12 mouse cellular contexts compared by ENCODE assay signal in the genomic region with DNA sequence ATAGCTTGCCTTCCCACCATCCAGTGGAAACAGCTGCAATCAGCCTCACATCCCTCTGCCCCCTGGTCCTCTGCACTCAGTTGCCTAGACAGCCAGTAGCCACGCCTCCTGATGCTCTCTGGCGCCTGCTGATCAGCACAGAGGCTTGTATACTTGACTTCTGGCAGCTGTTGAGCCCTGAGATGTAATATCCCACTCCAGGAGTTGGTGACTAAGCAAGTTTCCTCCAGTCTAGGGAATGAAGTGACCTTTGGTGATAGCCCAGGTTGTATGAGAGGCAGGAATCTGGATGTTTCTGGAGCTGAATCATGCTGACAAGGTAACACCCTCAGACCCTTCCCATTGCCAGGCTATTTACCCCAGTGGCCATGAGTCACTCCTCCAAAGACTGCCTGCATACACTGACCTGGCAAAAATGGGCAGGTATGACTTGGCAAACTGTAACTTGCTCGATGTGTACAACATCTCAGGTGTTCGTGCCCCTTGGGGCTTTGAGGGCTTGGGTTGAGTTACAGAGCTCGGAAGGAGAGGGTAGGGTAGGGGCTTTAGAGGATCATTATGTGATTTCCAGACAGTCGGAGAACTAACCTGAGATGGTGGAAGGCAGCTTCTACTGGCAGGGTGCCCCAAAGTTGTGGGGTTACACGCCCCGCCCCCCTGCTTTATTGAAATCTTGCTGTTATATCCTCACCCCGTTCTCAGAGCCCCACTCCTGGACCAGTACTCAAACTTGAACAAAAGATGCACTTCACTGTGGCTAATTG. TPM values are rescaled to one million over a fixed set of nuclear protein-coding genes. Genes with fewer than 3 reads are reported as not detected.
DNase-seq lines count a peak whose midpoint lies in the region; ATAC-seq and TF ChIP-seq lines count a peak whose summit lies in the region.
"Had no signal": no experiment of that assay in that cellular context is flagged by ENCODE, and none has a peak within 500 bp of the region (broad histone marks: within the 10 kb centered on the region; RNA-seq: fewer than 3 reads in every experiment).

No protein-coding gene starts in this region.

- no peak for TF ChIP-seq CTCF in hindbrain, postnatal 0 days (IDR thresholded peaks at IDR 0.05; ENCODE audit: low read depth)

- H3K36me3 ChIP-seq in hindbrain, embryonic 11.5 days (ENCODE audit: control insufficient read depth, insufficient read depth, low read length) = no peaks in the 10 kb centered on the region
- H3K36me3 ChIP-seq in hindbrain, postnatal 0 days (ENCODE audit: insufficient read depth, low read length) = no peaks in the 10 kb centered on the region
- H3K36me3 ChIP-seq in embryonic facial prominence, embryonic 13.5 days = no peaks in the 10 kb centered on the region
- H3K36me3 ChIP-seq in limb, embryonic 14.5 days (ENCODE audit: control insufficient read depth, insufficient read depth, low read length) = no peaks in the 10 kb centered on the region
- H3K36me3 ChIP-seq: heart, embryonic 10.5 days; hindbrain, embryonic 15.5 days; lung, embryonic 15.5 days had no signal

- H3K27ac ChIP-seq in hindbrain, embryonic 11.5 days (ENCODE audit: low read depth, low read length) = no peak overlapping the region
- no peak overlapping the region for H3K27ac ChIP-seq in hindbrain, postnatal 0 days
- H3K27ac ChIP-seq in embryonic facial prominence, embryonic 13.5 days = no peak overlapping the region
- H3K27ac ChIP-seq in limb, embryonic 14.5 days (replicated peaks; ENCODE audit: low read depth, low read length) = no peak overlapping the region
- H3K27ac ChIP-seq: heart, embryonic 10.5 days; hindbrain, embryonic 15.5 days; lung, embryonic 15.5 days had no signal

- H3K4me2 ChIP-seq in hindbrain, embryonic 11.5 days (replicated peaks; ENCODE audit: low read depth, low read length) = no peak overlapping the region
- no peak overlapping the region for H3K4me2 ChIP-seq in hindbrain, postnatal 0 days (ENCODE audit: low read depth, low read length)
- H3K4me2 ChIP-seq in embryonic facial prominence, embryonic 13.5 days = no peak overlapping the region
- H3K4me2 ChIP-seq in limb, embryonic 14.5 days (replicated peaks; ENCODE audit: low read depth, low read length, severe bottlenecking) = no peak overlapping the region
- H3K4me2 ChIP-seq: hindbrain, embryonic 15.5 days; lung, embryonic 15.5 days had no signal

- H3K9ac ChIP-seq in hindbrain, embryonic 11.5 days (ENCODE audit: low read depth, low read length) = no peak overlapping the region
- no peak overlapping the region for H3K9ac ChIP-seq in hindbrain, postnatal 0 days (replicated peaks; ENCODE audit: low read length)
- no peak overlapping the region for H3K9ac ChIP-seq in embryonic facial prominence, embryonic 13.5 days
- no peak overlapping the region for H3K9ac ChIP-seq in limb, embryonic 14.5 days (ENCODE audit: low read depth, low read length, severe bottlenecking)
- H3K9ac ChIP-seq: hindbrain, embryonic 15.5 days; lung, embryonic 15.5 days had no signal

- intact Hi-C loops in heart, postnatal 25 days (cut with DNase I) = no loop called here

- H3K4me1 ChIP-seq in hindbrain, embryonic 11.5 days (replicated peaks; ENCODE audit: control insufficient read depth, insufficient read depth, low read length) = no peaks in the 10 kb centered on the region
- no peaks in the 10 kb centered on the region for H3K4me1 ChIP-seq in hindbrain, postnatal 0 days (ENCODE audit: insufficient read depth, low read length)
- H3K4me1 ChIP-seq in embryonic facial prominence, embryonic 13.5 days = no peaks in the 10 kb centered on the region
- H3K4me1 ChIP-seq in limb, embryonic 14.5 days (ENCODE audit: control insufficient read depth, insufficient read depth, low read length) = 0 out of 2 replicates have a peak, but pooled peaks cover 2% of the 10 kb centered on the region
- H3K4me1 ChIP-seq: heart, embryonic 10.5 days; hindbrain, embryonic 15.5 days; lung, embryonic 15.5 days had no signal

- 73% methylated on average over 9 of the region's 9 CpGs for WGBS in hindbrain, embryonic 11.5 days
- WGBS in hindbrain, postnatal 0 days = 64% methylated on average over 9 of the region's 9 CpGs
- 60% methylated on average over 9 of the region's 9 CpGs for WGBS in embryonic facial prominence, embryonic 13.5 days
- 64% methylated on average over 9 of the region's 9 CpGs for WGBS in limb, embryonic 14.5 days

- peak; percentile 21 for DNase-seq in hindbrain, embryonic 11.5 days (ENCODE audit: low spot score)
- no peak for DNase-seq in hindbrain, postnatal 0 days (ENCODE audit: low spot score)
- DNase-seq in MN1 (ENCODE audit: low spot score) = peak; percentile 35
- no peak for DNase-seq in limb, embryonic 14.5 days (ENCODE audit: low spot score)
- DNase-seq in spleen, postnatal 10 days (ENCODE audit: low spot score in 2 of 2) = no peak
- no peak for DNase-seq in heart, postnatal 25 days (ENCODE audit: low spot score)
- DNase-seq: cerebellum, adult 18-20 months had no signal

- no peak overlapping the region for H3K4me3 ChIP-seq in hindbrain, embryonic 11.5 days (ENCODE audit: low read depth, low read length)
- no peak overlapping the region for H3K4me3 ChIP-seq in hindbrain, postnatal 0 days (ENCODE audit: low read length)
- no peak overlapping the region for H3K4me3 ChIP-seq in embryonic facial prominence, embryonic 13.5 days
- no peak overlapping the region for H3K4me3 ChIP-seq in limb, embryonic 14.5 days (replicated peaks; ENCODE audit: low read length)
- H3K4me3 ChIP-seq: heart, embryonic 10.5 days; hindbrain, embryonic 15.5 days; lung, embryonic 15.5 days had no signal

- ATAC-seq in hindbrain, embryonic 11.5 days (ENCODE audit: low FRiP score) = no peak
- ATAC-seq in hindbrain, postnatal 0 days = no peak
- 0 out of 2 replicates have a peak, but pooled peaks have one; percentile 37 for ATAC-seq in embryonic facial prominence, embryonic 13.5 days (ENCODE audit: insufficient number of reproducible peaks, insufficient read depth, low FRiP score, low TSS enrichment, low read depth)
- ATAC-seq in limb, embryonic 14.5 days (ENCODE audit: low FRiP score, low read depth) = peak; percentile 44; the same call in 1 of the 2 replicates
- ATAC-seq in CD4-positive, CD25-positive, alpha-beta regulatory T cell, adult 4 months = no peak

- no peaks in the 10 kb centered on the region for H3K9me3 ChIP-seq in hindbrain, embryonic 11.5 days (ENCODE audit: control insufficient read depth, low read length)
- no peaks in the 10 kb centered on the region for H3K9me3 ChIP-seq in hindbrain, postnatal 0 days (ENCODE audit: low read length)
- H3K9me3 ChIP-seq in embryonic facial prominence, embryonic 13.5 days = no peaks in the 10 kb centered on the region
- H3K9me3 ChIP-seq in limb, embryonic 14.5 days (ENCODE audit: control insufficient read depth, low read length) = no peaks in the 10 kb centered on the region
- H3K9me3 ChIP-seq: heart, embryonic 10.5 days; hindbrain, embryonic 15.5 days; lung, embryonic 15.5 days had no signal

- TF ChIP-seq POLR2A in limb, embryonic 14.5 days (IDR thresholded peaks at IDR 0.05; ENCODE audit: borderline replicate concordance, extremely low read depth, insufficient read depth, insufficient read length) = no peak

- H3K27me3 ChIP-seq in hindbrain, embryonic 11.5 days (ENCODE audit: control insufficient read depth, insufficient read depth, low read length) = no peaks in the 10 kb centered on the region
- H3K27me3 ChIP-seq in hindbrain, postnatal 0 days (ENCODE audit: insufficient read depth, low read length) = no peaks in the 10 kb centered on the region
- no peaks in the 10 kb centered on the region for H3K27me3 ChIP-seq in embryonic facial prominence, embryonic 13.5 days
- H3K27me3 ChIP-seq in limb, embryonic 14.5 days (ENCODE audit: control insufficient read depth, insufficient read depth, low read length) = no peaks in the 10 kb centered on the region
- H3K27me3 ChIP-seq: hindbrain, embryonic 15.5 days; lung, embryonic 15.5 days had no signal

RNA-seq across cellular contexts. Expression of a gene that starts 25.4 kb away (rescaled TPM):
- polyA plus RNA-seq in hindbrain, embryonic 11.5 days (2014; fragmentation: Nextera tagmentation; extraction: Ambion mirVana) = 19.3 and 19.4 TPM in 2 replicates
- total RNA-seq in hindbrain, postnatal 0 days (2014; rRNA removed) = 199 and 217 TPM in 2 replicates
- 70.5 and 71.4 TPM in 2 replicates for polyA plus RNA-seq in hindbrain, postnatal 0 days (2015; fragmentation: Nextera tagmentation; extraction: Ambion mirVana)
- 12.5 and 14.3 TPM in 2 replicates for polyA plus RNA-seq in embryonic facial prominence, embryonic 13.5 days (2015; fragmentation: Nextera tagmentation; extraction: Ambion mirVana)
- polyA plus RNA-seq in limb, embryonic 14.5 days (2012; rRNA removed) = 15.1 and 18.5 TPM in 2 replicates
- polyA plus RNA-seq in limb, embryonic 14.5 days (2014; fragmentation: Nextera tagmentation; extraction: Ambion mirVana) = 20.1 and 21.8 TPM in 2 replicates
- polyA plus RNA-seq in CD4-positive, CD25-positive, alpha-beta regulatory T cell, adult 4 months (2017; shearing (Covaris generic)) = under 1 TPM; 0.13 to 0.70 TPM
- 1 to 10 TPM; 1.7 TPM for total RNA-seq in heart, postnatal 25 days (2021)

Comparison
In these comparisons a context has a peak if more than half of its experiments do, and no peak if none do; other contexts are left out.
1. DNase-seq: peak in hindbrain, embryonic 11.5 days (single experiment) and MN1 (single experiment); none in hindbrain, postnatal 0 days (single experiment), limb, embryonic 14.5 days (single experiment), spleen, postnatal 10 days (0 of 2) and heart, postnatal 25 days (single experiment).
2. ATAC-seq: peak in embryonic facial prominence, embryonic 13.5 days (single experiment) and limb, embryonic 14.5 days (single experiment); none in hindbrain, embryonic 11.5 days (single experiment), hindbrain, postnatal 0 days (single experiment) and CD4-positive, CD25-positive, alpha-beta regulatory T cell, adult 4 months (single experiment).